ENCODE assay signal across 8 mouse cellular contexts in genomic region chr4:130738527-130738926, GRCm38 (mm10). TPM values are rescaled to one million over a fixed set of nuclear protein-coding genes. Genes with fewer than 3 reads are reported as not detected.
DNase-seq lines count a peak whose midpoint lies in the region; ATAC-seq and TF ChIP-seq lines count a peak whose summit lies in the region.

No protein-coding gene starts in this region.

- H3K36me3 ChIP-seq in kidney, embryonic 14.5 days (ENCODE audit: control insufficient read depth, insufficient read depth, low read length): peaks cover 37% of the 10 kb centered on the region
- H3K36me3 ChIP-seq in liver, embryonic 14.5 days (replicated peaks; ENCODE audit: control insufficient read depth, insufficient read depth, low read depth): peaks cover 37% of the 10 kb centered on the region

- no peak for TF ChIP-seq EP300 in liver, embryonic 14.5 days (IDR thresholded peaks at IDR 0.05; ENCODE audit: low read depth)

- whole genome bisulfite sequencing in kidney, embryonic 14.5 days: 63% methylated on average over 2 of the region's 2 CpGs
- 53% methylated on average over 2 of the region's 2 CpGs for WGBS in liver, embryonic 14.5 days (ENCODE audit: insufficient replicate concordance)

- no peak overlapping the region for H3K4me2 ChIP-seq in kidney, embryonic 14.5 days (replicated peaks; ENCODE audit: low read depth, low read length)
- H3K4me2 ChIP-seq in liver, embryonic 14.5 days (ENCODE audit: low read depth): no peak overlapping the region

- H3K9me3 ChIP-seq in kidney, embryonic 14.5 days (ENCODE audit: control insufficient read depth, low read length): no peaks in the 10 kb centered on the region
- no peaks in the 10 kb centered on the region for H3K9me3 ChIP-seq in liver, embryonic 14.5 days (ENCODE audit: control insufficient read depth, low read length)

- H3K27me3 ChIP-seq in kidney, embryonic 14.5 days (ENCODE audit: control insufficient read depth, insufficient read depth, low read length): no peaks in the 10 kb centered on the region
- no peaks in the 10 kb centered on the region for H3K27me3 ChIP-seq in liver, embryonic 14.5 days (ENCODE audit: control insufficient read depth, insufficient read depth, low read length)

- ATAC-seq in frontal cortex, adult (ENCODE audit: low TSS enrichment): peak; percentile 67; the same call in 1 of the 2 replicates
- 0 out of 2 replicates have a peak, but pooled peaks have one; percentile 49 for ATAC-seq in kidney, embryonic 14.5 days (ENCODE audit: low FRiP score, low TSS enrichment)
- peak; percentile 60; the same call in 1 of the 2 replicates for ATAC-seq in liver, embryonic 14.5 days (ENCODE audit: insufficient read depth)

- no peak overlapping the region for H3K4me3 ChIP-seq in kidney, embryonic 14.5 days (ENCODE audit: low read length)
- no peak overlapping the region for H3K4me3 ChIP-seq in liver, embryonic 14.5 days (ENCODE audit: insufficient read depth in 1 of 2, low read depth in 2 of 2, low read length in 2 of 2)

- no peak overlapping the region for H3K27ac ChIP-seq in kidney, embryonic 14.5 days (ENCODE audit: low read depth, low read length)
- no peak overlapping the region for H3K27ac ChIP-seq in liver, embryonic 14.5 days

- TF ChIP-seq CTCF in liver, embryonic 14.5 days (IDR thresholded peaks at IDR 0.05; ENCODE audit: low read depth): peak; percentile 76

- H3K9ac ChIP-seq in kidney, embryonic 14.5 days (ENCODE audit: low read depth, low read length): no peak overlapping the region
- H3K9ac ChIP-seq in liver, embryonic 14.5 days (replicated peaks): no peak overlapping the region

- no peaks in the 10 kb centered on the region for H3K4me1 ChIP-seq in kidney, embryonic 14.5 days (ENCODE audit: control insufficient read depth, insufficient read depth, low read length)
- H3K4me1 ChIP-seq in liver, embryonic 14.5 days (replicated peaks; ENCODE audit: control insufficient read depth in 2 of 2, insufficient read depth in 2 of 2, low read length in 1 of 2): peaks cover 3% of the 10 kb centered on the region in 2 experiments; a peak in 3 of 4 replicates

- no peak for DNase-seq in frontal cortex, postnatal 25 days (ENCODE audit: low spot score in 2 of 2)
- peak; percentile 61 for DNase-seq in MN1 (ENCODE audit: low spot score)
- peak; percentile 65 to 67 for DNase-seq in cerebellum, postnatal 14 days
- peak; percentile 36 for DNase-seq in gonadal fat pad, adult 2 months (ENCODE audit: low read depth)
- peak in 2 of 3 experiments; percentile 34 to 45 for DNase-seq in liver, embryonic 14.5 days (ENCODE audit: low read depth in 3 of 3, low spot score in 3 of 3)
- DNase-seq in retina, embryonic 14.5 days (ENCODE audit: low spot score): peak; percentile 79

RNA-seq across cellular contexts. Expression of gene Sdc3, which starts 53.8 kb away (rescaled TPM):
- polyA plus RNA-seq in gonadal fat pad, adult 2 months (2012; rRNA removed): 36.9 and 39.0 TPM in 2 replicates
- 9.6 and 15.8 TPM in 2 replicates for polyA plus RNA-seq in kidney, embryonic 14.5 days (2014; fragmentation: Nextera tagmentation; extraction: Ambion mirVana)
- 7.3 and 9.0 TPM in 2 replicates for polyA plus RNA-seq in liver, embryonic 14.5 days (2012; rRNA removed)
- polyA plus RNA-seq in liver, embryonic 14.5 days (2014; fragmentation: Nextera tagmentation; extraction: Ambion mirVana): 4.4 and 5.3 TPM in 2 replicates

Comparison
In these comparisons a context has a peak if more than half of its experiments do, and no peak if none do; other contexts are left out.
1. DNase-seq: peak in MN1 (single experiment), cerebellum, postnatal 14 days (2 of 2), gonadal fat pad, adult 2 months (single experiment), liver, embryonic 14.5 days (2 of 3) and retina, embryonic 14.5 days (single experiment); none in frontal cortex, postnatal 25 days (0 of 2).
2. Peak in every context shown above with its lines, with median percentiles within 50 percentile points of each other: ATAC-seq.